Comparison of ENCODE assay signal across 1 mouse cellular context in the genomic region with DNA sequence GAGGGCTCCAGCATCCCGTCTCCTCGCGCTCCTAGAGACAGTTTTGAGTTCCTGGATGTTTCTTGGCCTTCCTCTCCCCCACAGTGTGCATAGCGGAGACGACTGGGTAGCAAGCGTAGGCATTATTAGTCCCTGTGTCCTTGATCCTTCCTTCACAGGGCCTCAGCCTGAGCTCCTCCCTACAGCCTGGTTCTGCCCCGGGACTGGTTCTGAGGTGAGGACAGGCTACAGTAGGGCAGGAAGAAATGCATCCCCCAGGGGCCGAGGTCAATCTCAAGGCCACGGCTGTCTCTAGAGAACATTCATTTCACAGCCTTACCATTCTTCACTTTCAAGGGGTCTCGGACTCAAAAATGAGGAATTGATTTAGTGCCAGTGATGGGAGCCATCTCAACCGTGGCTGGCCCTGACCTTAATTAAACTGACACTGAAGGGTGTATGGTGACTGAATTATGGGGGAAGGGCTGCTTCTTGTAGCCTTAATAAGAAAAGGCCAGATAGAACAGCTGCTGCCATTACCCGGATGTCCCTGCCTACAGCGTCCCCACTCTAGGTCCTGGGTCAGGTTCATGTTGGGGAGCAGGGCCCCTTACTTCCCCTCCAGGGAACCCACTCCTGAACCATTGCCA.
TF ChIP-seq lines count a peak whose summit lies in the region.

No protein-coding gene starts in this region.

TF ChIP-seq in MEL, 35 proteins besides CTCF, POLR2A, EP300 and RAD21:
- no peak for TF ChIP-seq KAT2A (conservative IDR thresholded peaks at IDR 0.05; ENCODE audit: low read depth, low read length)
